Mouse (Mus musculus) lung, embryonic 14.5 days (tissue): ENCODE measurements at regions not wholly inside any gene's neighbourhood (a gene's known extent, or its start where the extent isn't known, plus 50 kb on each side); places are given as distances from the start of the nearest gene placed in this dataset.

Source experiments
- ATAC-seq: fragments of 200-750 bp; cut with Nextera tagmentation; 2 replicates; pipeline ENCODE4 v1.8.0; 2017; ENCODE audit warnings: mild to moderate bottlenecking, moderate TSS enrichment, moderate library complexity; ENCODE audit not compliant: insufficient read depth
- DNase-seq: peaks from one replicate; pipeline ENCODE4 v3.0.0-alpha.2; 2015
- H3K27ac ChIP-seq: fragments of 300-500 bp; sonication (generic); 2 replicates; pipeline ENCODE4 v1.5.1; 2014; ENCODE audit warnings: low read depth, mild to moderate bottlenecking, moderate library complexity
- H3K27me3 ChIP-seq: fragments of 300-500 bp; sonication (generic); 2 replicates; pipeline ENCODE4 v1.6.1; 2014; ENCODE audit warnings: low read length, control low read depth; ENCODE audit not compliant: insufficient read depth
- H3K36me3 ChIP-seq: fragments of 300-500 bp; sonication (generic); 2 replicates; pipeline ENCODE4 v1.6.1; 2014; ENCODE audit warnings: control low read depth; ENCODE audit not compliant: insufficient read depth
- H3K4me1 ChIP-seq: fragments of 300-500 bp; sonication (generic); 2 replicates; pipeline ENCODE4 v1.6.1; 2014; ENCODE audit warnings: antibody characterized with exemption, control low read depth; ENCODE audit not compliant: insufficient read depth
- H3K4me2 ChIP-seq: fragments of 300-500 bp; sonication (generic); 2 replicates; pipeline ENCODE4 v1.6.1; 2014; ENCODE audit warnings: mild to moderate bottlenecking
- H3K4me3 ChIP-seq: fragments of 300-500 bp; sonication (generic); 2 replicates; pipeline ENCODE4 v1.5.1; 2014; ENCODE audit warnings: low read depth, low read length
- H3K9ac ChIP-seq: fragments of 300-500 bp; sonication (generic); 2 replicates; pipeline ENCODE4 v1.6.1; 2014
- H3K9me3 ChIP-seq: fragments of 300-500 bp; sonication (generic); 2 replicates; pipeline ENCODE4 v1.6.1; 2016; ENCODE audit warnings: low read depth, low read length, control low read depth
- CTCF ChIP-seq: IDR thresholded peaks from 2 replicates; pipeline ENCODE4 v1.5.1; 2016; ENCODE audit warnings: antibody characterized with exemption, low read depth
- WGBS: fragments of 180-500 bp; shearing (Covaris S2); extraction: QIAGEN DNeasy Blood & Tissue Kit; methylation state at CpG from one replicate; pipeline ENCODE4 v1.1.7; 2014; 5-methylcytosine and 5-hydroxymethylcytosine counted together

GRCm38 (mm10) chr12:109951884-109952456 is 326.9 kb upstream of the Dio3 start:
- no peak overlapping the region for H3K4me2 ChIP-seq
- H3K36me3 ChIP-seq, result no peaks in the 10 kb centered on the region
- H3K9ac ChIP-seq, result no peak overlapping the region
- ATAC-seq (no peak), DNase-seq (no peak)
- H3K27ac ChIP-seq, result peak overlapping the region; percentile 6; the same call in 1 of the 2 replicates
- TF ChIP-seq CTCF, result no peak
- H3K4me1 ChIP-seq, result peaks cover 9% of the 10 kb centered on the region; the same call in 1 of the 2 replicates
- H3K27me3 ChIP-seq, result no peaks in the 10 kb centered on the region
- no peak overlapping the region for H3K4me3 ChIP-seq
- 72% methylated on average over 10 of the region's 10 CpGs for WGBS
- no peaks in the 10 kb centered on the region for H3K9me3 ChIP-seq

DNA sequence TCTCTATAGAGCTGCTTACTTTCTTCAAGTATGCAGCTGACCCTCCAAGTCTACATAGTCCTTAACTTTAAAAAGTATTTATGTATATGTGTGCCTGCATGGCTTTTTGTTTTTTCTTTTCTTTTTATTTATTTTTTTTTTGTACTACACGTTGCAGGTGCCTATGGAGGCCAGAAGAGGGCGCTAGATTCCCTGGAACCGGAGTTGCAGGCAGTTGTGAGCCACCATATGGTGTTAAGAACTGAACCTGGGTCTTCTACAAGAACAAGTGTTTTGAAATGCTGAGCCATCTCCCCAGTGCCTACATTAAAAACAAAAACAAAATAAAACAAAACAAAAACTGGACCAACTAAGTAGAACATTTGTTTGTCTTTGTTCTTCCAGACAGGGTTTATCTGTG is 325.9 kb upstream of the Dio3 start:
- H3K27ac ChIP-seq, result no peak overlapping the region
- no peaks in the 10 kb centered on the region for H3K36me3 ChIP-seq
- DNase-seq, result no peak
- ATAC-seq, result no peak
- peak; percentile 38 for TF ChIP-seq CTCF
- H3K9ac ChIP-seq, result no peak overlapping the region
- 57% methylated on average over 3 of the region's 3 CpGs for WGBS
- H3K4me3 ChIP-seq, result no peak overlapping the region
- H3K4me2 ChIP-seq, result no peak overlapping the region
- H3K9me3 ChIP-seq, result no peaks in the 10 kb centered on the region
- peaks cover 9% of the 10 kb centered on the region; the same call in 1 of the 2 replicates for H3K4me1 ChIP-seq
- no peaks in the 10 kb centered on the region for H3K27me3 ChIP-seq

- WGBS, result 68% methylated on average over 3 of the region's 3 CpGs
- TF ChIP-seq CTCF, result no peak
- ATAC-seq, result no peak
Observed at GRCm38 (mm10) chr12:109957305-109957704, 321.6 kb upstream of the Dio3 start.

DNA sequence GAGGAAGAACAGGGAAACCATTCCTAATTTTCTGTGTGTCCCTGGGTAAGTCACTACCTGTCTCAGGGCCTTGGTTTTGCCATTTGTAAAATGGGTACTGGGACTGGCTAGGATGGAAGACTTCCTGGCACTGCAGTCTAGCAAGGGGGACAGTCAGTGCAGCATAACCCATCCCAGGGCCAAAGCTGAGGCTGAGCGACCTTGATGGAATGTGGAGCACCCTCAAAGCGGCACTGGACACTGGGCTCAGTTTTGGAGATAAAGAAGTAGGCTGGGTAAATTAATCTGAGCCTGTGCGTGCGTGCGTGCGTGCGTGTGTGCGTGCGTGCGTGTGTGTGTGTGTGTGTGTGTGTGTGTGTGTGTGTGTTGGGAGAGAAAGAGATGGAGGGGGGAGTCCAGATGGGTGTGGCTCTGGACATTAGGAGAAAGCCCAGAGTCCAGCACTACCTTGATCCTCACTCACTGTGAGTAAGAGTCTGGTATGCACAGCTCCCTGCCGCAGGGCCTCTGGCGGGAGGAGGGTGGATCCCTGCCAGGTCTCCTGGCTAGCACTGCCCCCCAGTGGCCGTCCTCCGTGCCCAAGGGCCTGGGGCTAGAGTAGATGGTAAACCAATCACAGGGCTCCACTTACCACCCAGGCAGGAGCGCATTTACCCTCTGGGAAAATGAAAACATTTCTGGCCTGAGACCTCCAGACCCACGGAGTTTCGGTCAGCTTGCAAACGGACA is 320.3 kb upstream of the Dio3 start:
- H3K9ac ChIP-seq, result no peak overlapping the region
- no peaks in the 10 kb centered on the region for H3K9me3 ChIP-seq
- H3K36me3 ChIP-seq, result no peaks in the 10 kb centered on the region
- DNase-seq (peak; percentile 93), ATAC-seq (peak; percentile 97)
- 37% methylated on average over 18 of the region's 18 CpGs for WGBS
- no peaks in the 10 kb centered on the region for H3K27me3 ChIP-seq
- no peak overlapping the region for H3K4me2 ChIP-seq
- no peak overlapping the region for H3K27ac ChIP-seq
- peak; percentile 91 for TF ChIP-seq CTCF
- H3K4me1 ChIP-seq, result no peaks in the 10 kb centered on the region
- H3K4me3 ChIP-seq, result no peak overlapping the region

More at GRCm38 (mm10) chr12:109957305-109957704, 321.6 kb upstream of the Dio3 start:
- Histone ChIP-seq H3K4me2 (no peak overlapping the region), H3K9me3 (no peaks in the 10 kb centered on the region), H3K4me1 (no peaks in the 10 kb centered on the region), H3K36me3 (no peaks in the 10 kb centered on the region), H3K4me3 (no peak overlapping the region), H3K9ac (no peak overlapping the region), H3K27ac (no peak overlapping the region), H3K27me3 (no peaks in the 10 kb centered on the region)
- peak; percentile 26 for DNase-seq

- H3K27ac ChIP-seq, result no peak overlapping the region
- H3K4me2 ChIP-seq, result no peak overlapping the region
- H3K9ac ChIP-seq, result no peak overlapping the region
- no peaks in the 10 kb centered on the region for H3K9me3 ChIP-seq
- H3K36me3 ChIP-seq, result no peaks in the 10 kb centered on the region
- H3K4me1 ChIP-seq, result no peaks in the 10 kb centered on the region
- 90% methylated on average over 12 of the region's 12 CpGs for WGBS
- no peak for TF ChIP-seq CTCF
- no peak for ATAC-seq
- no peak for DNase-seq
- H3K27me3 ChIP-seq, result no peaks in the 10 kb centered on the region
- no peak overlapping the region for H3K4me3 ChIP-seq
Observed at GRCm38 (mm10) chr12:109966776-109967175, 312.1 kb upstream of the Dio3 start.

- no peak for DNase-seq
- 88% methylated on average over 7 of the region's 7 CpGs for WGBS
- Histone ChIP-seq H3K9me3 (no peaks in the 10 kb centered on the region), H3K4me1 (no peaks in the 10 kb centered on the region), H3K9ac (no peak overlapping the region), H3K36me3 (no peaks in the 10 kb centered on the region), H3K4me2 (no peak overlapping the region), H3K27me3 (no peaks in the 10 kb centered on the region), H3K4me3 (no peak overlapping the region), H3K27ac (no peak overlapping the region)
- TF ChIP-seq CTCF, result no peak
- no peak for ATAC-seq
Observed at GRCm38 (mm10) chr12:109968303-109968702, 310.6 kb upstream of the Dio3 start.

- WGBS, result 52% methylated on average over 3 of the region's 3 CpGs
- ATAC-seq (no peak), DNase-seq (no peak)
- no peak overlapping the region for H3K4me2 ChIP-seq
- no peak overlapping the region for H3K9ac ChIP-seq
- H3K9me3 ChIP-seq, result no peaks in the 10 kb centered on the region
- H3K27ac ChIP-seq, result no peak overlapping the region
- H3K27me3 ChIP-seq, result no peaks in the 10 kb centered on the region
- H3K4me3 ChIP-seq, result no peak overlapping the region
- no peaks in the 10 kb centered on the region for H3K4me1 ChIP-seq
- H3K36me3 ChIP-seq, result no peaks in the 10 kb centered on the region
- TF ChIP-seq CTCF, result no peak
Observed at GRCm38 (mm10) chr12:109971508-109971907, 307.4 kb upstream of the Dio3 start.
